Mouse (Mus musculus): ENCODE data around the gene Trim11.

The Trim11 gene

GRCm38 (mm10) chr11:58955868-58956257 lies 22.0 kb upstream of the Trim11 start:
- no peak for DNase-seq (ENCODE audit: low read depth)

DNA sequence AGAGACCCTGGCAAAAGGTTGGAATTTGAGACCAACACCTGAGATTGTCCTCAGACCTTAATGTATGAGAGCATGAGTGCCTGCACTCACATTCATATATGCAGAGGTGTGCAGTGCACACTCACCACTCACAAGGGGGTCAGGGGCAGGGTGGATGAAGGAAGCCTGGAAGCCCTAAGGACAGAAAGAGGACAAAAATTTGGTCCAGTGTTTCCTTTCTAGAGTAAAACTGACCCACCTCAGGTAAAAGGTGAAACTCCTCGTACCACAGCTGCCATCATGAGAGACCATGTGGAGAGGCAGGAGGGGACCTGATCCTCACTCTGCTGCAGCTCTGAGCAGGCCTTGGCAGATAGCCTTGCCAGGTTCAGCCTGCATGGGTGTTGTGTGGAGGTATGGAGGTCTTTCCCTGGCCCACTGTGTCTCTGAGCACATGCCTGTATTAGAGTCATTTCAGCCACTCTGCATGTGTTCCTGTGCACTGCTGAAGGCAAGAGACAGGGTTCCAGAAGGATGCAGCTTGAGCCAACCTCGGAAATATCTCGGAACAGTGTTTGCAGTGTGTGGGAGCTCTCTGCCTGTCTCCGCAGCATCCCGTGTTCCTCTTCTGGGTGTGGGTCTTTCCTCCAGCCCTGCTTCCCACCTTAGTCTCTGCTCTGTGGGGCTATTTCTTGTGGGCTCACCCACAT lies 20.5 kb upstream of the Trim11 start:
- DNase-seq (ENCODE audit: low read depth) = no peak

- DNase-seq (ENCODE audit: low read depth) = no peak
Measured at GRCm38 (mm10) chr11:58958536-58958935, 19.4 kb upstream of the Trim11 start.

DNA sequence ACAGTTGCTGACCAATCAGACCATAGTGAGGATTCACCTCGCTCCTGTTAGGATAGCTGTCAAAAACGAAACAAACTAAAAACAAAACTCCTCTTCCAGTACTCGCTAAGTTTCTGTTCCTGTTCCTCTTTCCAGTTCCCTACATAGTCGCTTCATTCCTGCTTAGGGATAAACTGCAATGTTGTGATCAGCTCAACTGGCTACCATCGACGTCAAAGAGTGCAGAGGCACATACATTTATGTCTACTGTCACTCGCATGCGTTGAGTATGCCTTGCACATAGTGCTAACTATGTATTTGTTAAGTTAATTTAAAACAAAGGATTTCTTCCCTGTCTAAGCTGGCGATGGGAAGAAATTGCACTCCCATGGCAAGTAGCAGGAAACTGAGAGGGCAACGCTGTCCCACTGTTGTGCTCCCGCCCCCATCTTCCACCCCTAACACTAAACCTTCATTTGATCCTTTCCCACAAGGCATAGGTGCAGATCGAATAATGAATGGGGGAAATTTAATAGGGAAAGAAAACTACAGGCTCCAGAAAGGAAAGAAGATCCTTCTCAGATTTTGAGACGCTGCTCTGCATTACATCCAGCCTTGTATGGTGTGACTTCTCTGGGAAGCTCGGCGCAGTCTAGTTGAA lies 18.6 kb upstream of the Trim11 start:
- peak; percentile 54 for DNase-seq (ENCODE audit: low read depth)

- peak; percentile 94 for DNase-seq (ENCODE audit: low read depth)
Measured at GRCm38 (mm10) chr11:58959921-58960465, 17.9 kb upstream of the Trim11 start.

DNA sequence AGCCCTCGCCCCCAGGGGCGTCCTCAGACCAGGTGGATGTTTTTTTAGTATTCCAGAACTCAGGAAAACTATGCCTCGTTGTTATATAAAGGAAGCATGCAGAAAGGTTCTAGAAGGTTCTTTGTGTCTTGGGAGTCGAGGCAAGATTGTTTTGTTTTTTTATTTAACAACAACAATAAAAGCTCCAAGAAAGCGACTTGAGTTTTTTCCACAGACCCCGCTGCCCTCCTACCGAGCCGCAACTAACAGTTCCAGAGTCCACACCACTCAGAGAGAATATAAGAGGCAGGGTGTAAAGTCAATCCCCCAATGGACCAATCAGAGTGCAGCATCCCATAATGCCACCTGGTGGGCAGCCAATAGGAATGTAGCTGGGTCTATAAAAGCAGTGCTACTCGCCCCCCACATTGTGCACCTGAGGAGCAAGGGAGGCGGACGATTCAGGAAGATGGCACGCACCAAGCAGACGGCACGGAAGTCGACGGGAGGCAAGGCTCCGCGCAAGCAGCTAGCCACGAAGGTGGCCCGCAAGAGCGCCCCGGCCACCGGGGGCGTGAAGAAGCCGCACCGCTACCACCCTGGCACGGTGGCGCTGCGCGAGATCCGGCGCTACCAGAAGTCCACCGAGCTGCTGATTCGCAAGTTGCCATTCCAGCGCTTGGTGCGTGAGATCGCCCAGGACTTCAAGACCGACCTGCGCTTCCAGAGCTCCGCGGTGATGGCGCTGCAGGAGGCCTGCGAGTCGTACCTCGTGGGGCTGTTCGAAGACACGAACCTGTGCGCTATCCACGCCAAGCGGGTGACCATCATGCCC lies 16.3 kb upstream of the Trim11 start:
- DNase-seq (ENCODE audit: low read depth) = no peak

- peak; percentile 60 for DNase-seq (ENCODE audit: low read depth)
Measured at GRCm38 (mm10) chr11:58963543-58963942, 14.3 kb upstream of the Trim11 start.

DNA sequence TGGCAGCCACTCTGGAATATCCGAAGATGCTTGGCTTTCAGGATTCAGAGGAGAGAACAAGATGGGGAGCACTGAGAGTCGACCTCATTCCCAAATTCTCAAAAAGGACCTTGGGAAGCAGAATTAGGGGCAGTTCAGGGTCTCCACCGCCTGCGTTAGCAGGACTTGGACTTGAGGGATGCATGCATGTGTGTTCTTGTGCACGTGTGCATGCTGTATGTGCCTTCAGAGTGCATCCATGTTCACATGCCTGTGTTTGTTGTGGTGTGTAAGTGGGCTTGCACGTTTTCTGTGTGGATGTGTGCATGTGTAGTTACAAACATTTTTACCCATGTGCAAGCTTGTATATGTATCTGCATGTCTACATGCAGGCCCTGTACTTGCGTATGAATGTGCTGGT lies 13.7 kb upstream of the Trim11 start:
- DNase-seq (ENCODE audit: low read depth) = no peak

- DNase-seq (ENCODE audit: low read depth) = no peak
Measured at GRCm38 (mm10) chr11:58965001-58965760, 12.7 kb upstream of the Trim11 start.

DNA sequence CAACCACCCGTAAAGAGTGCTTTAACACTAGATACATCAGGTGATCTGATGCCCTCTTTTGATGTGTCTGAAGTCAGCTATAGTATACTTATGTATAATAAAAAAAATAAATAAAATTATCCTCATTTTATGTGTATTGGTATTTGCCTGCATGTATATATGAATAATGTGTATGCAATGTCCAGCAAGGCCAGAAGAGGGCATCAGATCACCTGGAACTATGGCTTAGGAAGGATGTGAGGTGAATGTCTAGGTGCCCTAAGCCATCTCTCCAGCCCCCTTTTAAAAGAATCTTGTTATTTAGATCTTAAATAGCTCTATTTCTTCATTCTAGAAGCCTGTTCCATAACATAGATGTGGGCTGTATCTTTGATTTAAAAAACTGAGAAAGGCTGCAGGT lies 10.5 kb upstream of the Trim11 start:
- peak; percentile 72 for DNase-seq (ENCODE audit: low read depth)

GRCm38 (mm10) chr11:58968551-58968950 lies 9.3 kb upstream of the Trim11 start:
- DNase-seq (ENCODE audit: low read depth) = no peak

DNA sequence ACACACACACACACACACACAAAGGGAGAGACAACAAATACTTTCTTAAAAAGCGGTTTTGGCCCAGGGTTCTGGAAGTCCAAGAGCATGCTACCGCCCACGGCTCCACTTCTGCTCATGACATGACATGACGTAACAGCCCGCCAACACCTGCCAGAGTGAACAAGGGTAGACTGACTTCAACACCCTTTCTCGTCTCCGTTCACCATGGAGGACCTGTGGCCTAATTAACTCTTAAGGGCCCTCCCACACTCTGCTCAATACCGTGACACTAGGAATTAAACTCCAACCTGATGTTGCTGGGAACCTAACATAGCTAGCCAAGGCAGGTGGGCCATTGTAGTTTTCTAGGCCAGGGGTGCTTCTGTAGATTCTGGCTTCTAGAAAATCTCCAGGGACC lies 8.9 kb upstream of the Trim11 start:
- no peak for DNase-seq (ENCODE audit: low read depth)

DNA sequence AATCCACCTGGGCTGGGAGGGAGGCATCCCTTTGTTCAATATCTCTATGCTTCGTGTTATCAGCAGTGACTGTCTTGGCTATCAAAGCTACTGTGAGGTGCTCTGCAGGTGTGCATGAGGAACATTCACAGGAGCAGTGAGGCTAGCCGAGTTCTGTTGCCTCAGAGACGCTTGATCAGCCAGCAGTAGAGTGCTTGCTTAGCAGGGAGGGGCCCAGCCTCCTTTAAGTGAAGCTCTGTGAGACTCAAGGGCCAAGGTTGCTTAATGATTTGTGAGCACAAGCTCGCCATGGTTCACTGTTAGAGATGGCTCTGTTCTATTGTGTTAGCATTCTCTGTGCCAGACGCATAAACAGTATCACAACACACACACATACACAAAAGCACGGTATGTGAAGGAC lies 8.2 kb upstream of the Trim11 start:
- no peak for DNase-seq (ENCODE audit: low read depth)

DNA sequence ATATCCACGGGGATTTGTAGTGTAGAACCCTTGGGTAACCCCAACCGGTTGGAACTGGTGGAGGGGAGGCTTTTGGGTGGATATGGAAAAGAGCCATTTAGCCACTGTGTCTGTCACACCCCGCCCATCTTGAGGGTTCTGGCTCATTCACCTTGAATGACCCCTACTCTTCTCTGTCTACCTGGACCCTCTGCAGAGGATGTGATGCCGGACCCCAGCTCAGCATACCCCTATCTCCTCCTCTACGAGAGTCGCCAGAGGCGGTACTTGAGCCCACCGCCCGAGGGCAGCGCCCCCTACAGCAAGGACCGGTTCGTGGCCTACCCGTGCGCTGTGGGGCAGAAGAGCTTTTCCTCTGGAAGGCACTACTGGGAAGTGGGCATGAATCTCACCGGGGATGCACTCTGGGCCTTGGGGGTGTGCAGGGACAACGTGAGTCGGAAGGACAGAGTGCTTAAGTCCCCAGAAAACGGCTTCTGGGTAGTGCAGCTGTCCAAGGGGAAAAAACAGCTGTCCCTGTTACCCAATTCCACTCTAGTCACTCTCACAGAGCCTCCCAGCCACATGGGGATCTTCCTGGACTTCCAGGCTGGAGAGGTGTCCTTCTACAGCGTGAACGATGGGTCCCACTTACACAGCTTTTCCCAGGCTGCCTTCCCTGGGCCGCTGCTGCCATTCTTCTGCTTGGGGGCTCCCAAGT lies 6.9 kb upstream of the Trim11 start:
- DNase-seq (ENCODE audit: low read depth) = no peak

- no peak for DNase-seq (ENCODE audit: low read depth)
Measured at GRCm38 (mm10) chr11:58971796-58972195, 6.1 kb upstream of the Trim11 start.

GRCm38 (mm10) chr11:58974414-58974813 lies 3.5 kb upstream of the Trim11 start:
- DNase-seq (ENCODE audit: low read depth) = no peak

DNA sequence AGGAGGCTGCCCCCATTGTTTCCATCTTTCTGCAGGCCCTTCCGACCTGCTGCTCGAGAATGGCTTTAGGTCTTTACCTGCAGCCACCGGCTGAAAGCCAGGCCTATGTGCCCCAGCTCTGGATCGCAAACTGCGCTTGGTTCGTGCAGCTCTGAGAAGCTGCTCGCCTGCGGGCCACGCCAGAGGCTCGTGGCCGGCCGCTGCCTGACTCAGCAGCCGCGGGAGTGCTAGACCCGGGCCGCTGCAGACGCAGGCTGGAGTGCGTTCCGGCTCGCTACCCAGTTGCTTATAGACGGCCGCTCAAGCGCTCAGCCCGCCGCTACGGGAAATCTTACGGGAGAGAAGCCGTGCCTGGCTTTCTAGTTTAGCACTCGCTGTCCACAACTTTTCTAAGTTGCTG lies 743 bp upstream of the Trim11 start:
- no peak for DNase-seq (ENCODE audit: low read depth)

GRCm38 (mm10) chr11:58977607-58978026 lies 276 bp upstream of the Trim11 start:
- DNase-seq (ENCODE audit: low read depth) = no peak

DNA sequence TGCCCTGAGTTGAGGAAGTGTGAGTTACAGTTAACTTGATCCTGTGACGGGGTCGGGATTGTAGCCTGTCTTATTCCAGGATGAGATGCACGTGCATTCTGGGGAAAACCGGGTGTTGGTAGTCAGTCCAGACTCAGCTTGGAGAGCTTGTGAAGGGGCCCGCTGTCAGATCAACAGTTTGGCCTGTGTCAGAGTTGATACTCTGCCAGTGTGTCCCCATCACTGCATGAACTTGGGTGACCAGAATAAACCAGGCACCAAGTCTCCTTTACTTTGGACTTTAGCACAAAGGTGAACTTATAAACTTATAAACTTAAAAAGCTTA lies 775 bp downstream of the Trim11 start:
- DNase-seq (ENCODE audit: low read depth) = no peak

DNA sequence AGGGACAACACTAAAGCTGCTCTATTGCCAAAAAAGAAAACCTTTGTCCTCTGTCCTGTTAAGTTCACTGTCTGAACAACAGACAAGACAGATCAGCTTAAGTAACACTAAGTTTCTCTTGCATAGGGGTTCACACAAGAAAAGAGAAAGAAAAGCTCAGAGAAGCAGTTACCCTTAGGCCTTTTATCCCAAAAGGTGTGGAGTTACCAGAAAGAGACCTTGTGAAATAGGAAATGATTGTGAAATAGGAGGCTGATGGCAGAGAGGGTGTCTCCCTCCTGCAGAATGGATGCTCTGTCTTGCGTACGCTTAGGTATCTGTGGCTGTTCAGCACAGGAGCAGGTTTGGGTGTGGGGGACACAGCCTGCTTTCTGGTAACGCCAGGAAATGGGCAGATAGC lies 1.3 kb downstream of the Trim11 start:
- DNase-seq (ENCODE audit: low read depth) = no peak

GRCm38 (mm10) chr11:58979661-58980060 lies 1.8 kb downstream of the Trim11 start:
- DNase-seq (ENCODE audit: low read depth) = no peak
